In the genomic region with DNA sequence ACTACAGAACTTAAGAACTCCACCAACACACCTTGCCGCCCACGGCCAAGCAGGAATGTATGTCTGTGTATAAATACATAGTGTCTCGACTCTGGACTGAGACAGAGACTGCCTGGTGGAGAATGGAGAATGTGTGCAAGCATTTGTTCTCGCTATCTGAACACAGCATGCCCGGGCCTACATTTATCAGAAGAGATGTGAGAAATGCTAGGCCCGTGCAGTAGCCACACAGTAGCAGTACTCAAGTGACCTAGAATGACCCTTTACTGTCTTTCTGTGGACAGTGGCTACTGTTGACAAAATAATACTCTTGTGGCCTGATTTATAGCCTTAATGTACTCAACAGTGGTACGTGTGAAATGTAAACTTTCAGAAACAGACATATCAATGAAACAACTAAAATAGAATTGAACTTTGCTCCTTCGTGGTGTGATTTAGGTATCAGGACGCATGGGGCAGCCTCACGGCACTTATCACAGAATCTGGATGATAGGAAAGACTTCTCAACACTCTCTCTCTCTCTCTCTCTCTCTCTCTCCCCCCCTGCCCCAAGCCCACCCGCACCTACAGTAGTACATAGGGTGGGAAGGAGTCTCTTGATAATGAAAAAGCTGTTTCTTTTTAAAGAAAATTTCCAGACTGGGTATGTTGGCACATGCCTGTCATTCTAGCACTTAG, we compare ENCODE assay signal across 16 mouse cellular contexts.
"Had no signal": no experiment of that assay in that cellular context is flagged by ENCODE, and none has a peak within 500 bp of the region (broad histone marks: within the 10 kb centered on the region; RNA-seq: fewer than 3 reads in every experiment).

No protein-coding gene starts in this region.

- H3K27ac ChIP-seq: left cerebral cortex, adult 2 months; liver, embryonic 13.5 days; macrophage; midbrain, embryonic 12.5 days; midbrain, embryonic 15.5 days; neural tube, embryonic 12.5 days; neural tube, embryonic 15.5 days had no signal

- H3K36me3 ChIP-seq: liver, embryonic 13.5 days had no signal

- ATAC-seq: midbrain, embryonic 15.5 days had no signal

- H3K27me3 ChIP-seq: liver, embryonic 13.5 days; midbrain, embryonic 12.5 days; midbrain, embryonic 15.5 days; neural tube, embryonic 12.5 days; neural tube, embryonic 15.5 days had no signal

- H3K4me3 ChIP-seq: left cerebral cortex, adult 2 months; liver, embryonic 13.5 days; midbrain, embryonic 12.5 days; midbrain, embryonic 15.5 days; neural tube, embryonic 12.5 days; neural tube, embryonic 15.5 days had no signal

- H3K9ac ChIP-seq: liver, embryonic 13.5 days; midbrain, embryonic 12.5 days; midbrain, embryonic 15.5 days; neural tube, embryonic 12.5 days; neural tube, embryonic 15.5 days had no signal

- H3K4me2 ChIP-seq: liver, embryonic 13.5 days; midbrain, embryonic 12.5 days; midbrain, embryonic 15.5 days; neural tube, embryonic 12.5 days; neural tube, embryonic 15.5 days had no signal

- DNase-seq: kidney, postnatal 10 days; kidney, postnatal 36 days; layer of hippocampus, postnatal 36 days; liver, embryonic 13.5 days; lung, adult 2 months; right cerebral cortex, adult 18-20 months; right cerebral cortex, postnatal 14 days; right cerebral cortex, postnatal 4 days; spleen, adult 18-20 months; thymus, postnatal 25 days had no signal

- H3K4me1 ChIP-seq: liver, embryonic 13.5 days; midbrain, embryonic 12.5 days; midbrain, embryonic 15.5 days; neural tube, embryonic 12.5 days had no signal

- H3K9me3 ChIP-seq: liver, embryonic 13.5 days; midbrain, embryonic 12.5 days; midbrain, embryonic 15.5 days; neural tube, embryonic 12.5 days; neural tube, embryonic 15.5 days had no signal
